Mouse (Mus musculus) adrenal gland (tissue): ENCODE measurements around the gene Mrpl44.

Source experiments
- intact Hi-C: fragments of 180-260 bp; cut with DNase I; formaldehyde crosslinking; loops from one replicate; pipeline ENCODE4 v1.15.1; 2025
- long read RNA-seq, 2 experiments: library from polyadenylated mRNA; unstranded; transcript quantifications; one replicate each; pipeline ENCODE4 v2.0.0; 2020; ENCODE audit warnings: borderline replicate concordance in 1 of 2; ENCODE audit not compliant: insufficient replicate concordance in 1 of 2

The Mrpl44 gene
- long read RNA-seq, experiment 1, transcript Mrpl44-201 (4 exons, 1,424 nt) = major isoform, 84 of 88 reads
- long read RNA-seq, experiment 1, partial matches to known transcripts = 3 of 88 reads
- long read RNA-seq, experiment 1, other reads (novel, unspliced or antisense) = 1 of 88 reads
- long read RNA-seq, experiment 2, transcript Mrpl44-201 (4 exons, 1,424 nt) = major isoform, 75 of 78 reads
- long read RNA-seq, experiment 2, partial matches to known transcripts = 1 of 78 reads
- long read RNA-seq, experiment 2, other reads (novel, unspliced or antisense) = 2 of 78 reads

DNA sequence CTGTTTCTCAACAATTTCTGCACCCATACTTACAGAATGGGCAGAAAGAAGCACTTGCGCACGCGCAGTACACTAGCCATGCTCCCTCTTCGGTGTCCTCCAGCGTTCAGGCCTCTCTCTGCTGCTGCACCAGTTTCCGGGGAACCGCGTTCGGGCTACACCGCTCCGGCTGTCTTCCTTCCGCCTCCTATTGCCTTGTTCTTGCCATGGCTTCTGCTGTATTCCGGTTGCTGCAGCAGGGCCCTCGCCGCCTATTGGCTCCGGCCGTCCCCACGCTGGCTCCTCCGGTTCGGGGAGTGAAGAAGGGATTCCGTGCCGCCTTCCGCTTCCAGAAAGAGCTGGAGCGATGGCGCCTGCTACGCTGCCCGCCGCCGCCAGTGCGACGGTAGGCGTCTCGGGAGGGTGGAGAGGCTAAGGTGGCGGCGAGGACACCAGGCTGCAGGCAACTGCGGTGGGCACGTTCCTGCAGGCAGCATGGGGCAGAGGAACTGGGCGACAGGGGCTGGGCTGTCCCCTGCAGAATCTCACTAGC is at the start of gene Mrpl44, which contains the start of gene Wdfy1:
TSS of gene Mrpl44 (plus strand) at position 92 of the 532 bp plus-strand sequence.
TSS of gene Wdfy1 (minus strand) at position 217 of the 532 bp plus-strand sequence.
- intact Hi-C loops = no loop called here

DNA sequence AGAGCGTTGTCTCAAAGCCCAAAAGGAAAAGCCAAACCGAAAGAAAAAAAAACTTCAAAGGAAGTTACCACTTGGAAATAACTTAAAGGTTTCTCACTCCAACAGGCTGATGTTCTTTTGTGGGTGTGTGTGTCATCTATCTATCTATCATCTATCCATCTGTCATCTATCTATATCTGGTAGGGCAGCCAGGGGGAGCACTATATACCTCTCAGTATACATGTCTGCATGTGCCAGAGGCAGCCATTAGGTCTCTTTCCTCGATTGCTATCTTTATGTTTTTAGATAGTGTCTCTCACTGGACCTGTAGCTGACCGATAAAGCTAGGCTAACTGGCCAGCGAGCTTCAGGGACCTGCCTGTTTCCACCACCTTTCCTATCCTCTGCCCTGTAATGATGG is 41.0 kb upstream of the Mrpl44 start:
- intact Hi-C loops = no loop called here

DNA sequence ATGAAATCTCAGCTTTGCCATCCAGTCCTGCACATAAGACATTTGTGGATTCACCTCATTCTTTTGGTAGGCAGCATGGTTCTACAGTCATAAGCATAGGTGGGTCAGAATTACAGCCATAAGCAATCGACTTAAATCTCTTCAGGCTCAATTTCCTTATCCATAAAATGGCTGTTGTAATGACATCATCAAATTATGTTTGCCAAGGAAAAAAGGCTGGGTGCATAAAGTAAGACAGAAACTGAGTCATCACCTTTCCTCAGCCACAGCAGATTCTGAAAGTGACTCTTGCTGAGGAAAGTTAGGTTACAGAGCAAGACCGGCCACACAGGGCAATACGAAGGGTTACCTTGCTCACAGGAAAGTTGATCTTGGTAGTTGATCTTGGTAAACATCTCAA is 39.4 kb upstream of the Mrpl44 start:
- intact Hi-C loops = no loop called here

DNA sequence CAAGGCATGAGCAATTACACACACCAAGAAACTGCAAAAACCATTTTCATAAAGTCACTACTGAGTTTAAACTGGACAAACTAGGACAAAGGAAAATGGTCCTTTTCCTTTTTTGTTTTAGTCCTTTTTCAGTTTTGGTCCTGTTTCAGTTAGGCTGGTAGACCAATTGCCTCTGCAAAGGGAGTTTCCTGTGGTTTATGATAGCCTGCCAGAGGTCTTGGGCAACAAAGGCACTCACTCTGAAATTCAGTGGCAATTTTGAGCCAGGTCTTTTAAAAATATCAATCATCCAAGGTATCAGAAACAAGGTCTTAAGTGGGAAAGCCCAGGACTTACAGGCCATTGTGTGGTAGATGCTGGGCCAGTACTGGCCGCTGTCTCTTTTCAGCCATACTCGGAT is 36.1 kb upstream of the Mrpl44 start:
- intact Hi-C loops = no loop called here

DNA sequence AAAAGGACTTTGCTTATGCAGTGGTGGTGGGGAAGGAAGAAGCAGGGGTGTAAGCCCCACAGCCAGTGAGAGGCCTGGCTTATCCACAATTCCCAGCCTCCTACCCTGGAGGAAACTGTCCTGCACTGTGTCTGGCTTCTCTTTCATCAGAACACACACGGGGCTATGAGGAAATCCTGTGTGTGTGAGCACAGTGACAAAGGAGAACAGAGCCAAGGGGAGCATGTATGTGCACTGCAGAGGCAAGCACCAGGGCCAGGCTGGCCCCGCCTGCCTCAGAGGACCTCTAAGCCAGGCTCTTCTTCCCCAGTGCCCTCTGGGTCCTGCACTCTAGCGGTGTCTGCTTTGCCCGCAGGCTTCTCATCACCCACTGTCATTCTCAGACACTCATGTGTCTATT is 34.8 kb upstream of the Mrpl44 start:
- intact Hi-C loops = no loop called here

DNA sequence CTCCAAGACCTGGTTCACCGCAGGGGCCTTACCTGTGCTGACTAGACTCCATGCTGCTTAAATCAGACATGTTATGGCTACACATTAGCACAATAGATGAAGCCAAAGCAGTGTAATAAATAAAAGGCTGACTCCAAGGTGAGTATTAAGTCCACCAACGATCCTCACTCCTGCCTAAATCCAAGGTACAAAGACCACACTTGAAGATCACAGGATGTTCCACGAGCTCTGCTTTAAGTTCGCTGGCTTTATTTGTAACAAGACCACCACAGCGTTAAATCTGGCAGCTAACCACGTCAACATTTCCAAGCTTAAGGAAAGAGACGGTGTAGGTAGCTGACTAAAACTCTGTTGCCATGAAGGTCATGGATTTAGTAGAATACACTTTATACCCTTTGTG is 32.9 kb upstream of the Mrpl44 start:
- intact Hi-C loops = no loop called here

DNA sequence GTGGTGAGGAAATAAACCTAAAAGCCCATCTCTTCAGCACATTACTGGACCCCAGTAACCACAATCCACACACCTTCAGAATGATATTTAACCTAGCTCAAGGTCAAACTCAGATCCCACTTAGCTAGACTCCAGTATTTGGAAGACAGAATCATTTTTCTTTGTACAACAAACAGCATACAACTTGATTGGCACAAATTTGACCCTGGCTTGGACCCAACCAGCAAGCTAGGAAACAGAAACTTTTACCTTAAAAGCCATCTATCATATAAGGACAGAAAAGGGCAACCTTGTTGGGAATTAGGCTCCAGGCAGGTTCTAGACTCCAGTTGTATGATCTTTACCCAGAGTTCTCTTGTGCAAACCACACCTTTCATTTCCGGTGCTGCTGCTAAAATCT is 32.4 kb upstream of the Mrpl44 start:
- intact Hi-C loops = no loop called here

DNA sequence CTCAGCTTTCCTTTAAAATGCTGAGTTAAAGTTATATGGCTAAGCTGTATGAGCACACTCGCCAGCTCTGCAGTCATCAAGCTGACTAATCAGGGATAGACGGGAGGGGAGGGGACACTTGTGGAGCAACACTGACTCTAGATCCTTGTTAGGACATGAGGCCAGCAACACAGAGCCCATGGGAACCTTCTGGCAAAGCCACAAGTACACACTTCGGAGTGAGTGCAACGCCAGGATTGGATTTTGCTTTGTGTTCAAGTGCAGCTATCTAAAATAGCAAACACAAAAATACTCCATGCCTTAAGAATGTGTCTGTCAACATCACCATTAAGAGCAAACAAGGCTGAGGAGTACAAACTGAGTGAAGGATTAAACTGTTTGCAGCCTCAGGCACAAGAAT is 29.8 kb upstream of the Mrpl44 start:
- intact Hi-C loops = no loop called here

DNA sequence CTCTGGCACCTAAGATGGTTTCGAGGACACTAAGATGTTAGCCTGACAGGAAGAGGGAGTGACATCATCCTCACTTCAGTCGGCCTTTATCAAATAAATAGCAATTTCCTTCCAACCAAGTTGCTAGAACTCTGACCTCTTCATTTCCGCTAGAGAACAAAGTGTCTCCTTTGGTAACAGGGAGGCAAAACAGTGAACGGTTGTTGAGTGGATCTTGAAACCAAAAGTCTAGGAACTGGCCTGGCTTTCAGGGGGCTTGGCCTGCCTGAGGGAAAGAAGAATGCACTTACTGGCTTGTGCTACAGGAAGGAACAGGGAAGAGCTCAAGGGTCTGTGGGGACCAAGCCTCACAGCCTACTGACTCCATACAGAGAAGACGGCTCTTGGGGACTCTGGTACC is 24.6 kb upstream of the Mrpl44 start:
- intact Hi-C loops = no loop called here

DNA sequence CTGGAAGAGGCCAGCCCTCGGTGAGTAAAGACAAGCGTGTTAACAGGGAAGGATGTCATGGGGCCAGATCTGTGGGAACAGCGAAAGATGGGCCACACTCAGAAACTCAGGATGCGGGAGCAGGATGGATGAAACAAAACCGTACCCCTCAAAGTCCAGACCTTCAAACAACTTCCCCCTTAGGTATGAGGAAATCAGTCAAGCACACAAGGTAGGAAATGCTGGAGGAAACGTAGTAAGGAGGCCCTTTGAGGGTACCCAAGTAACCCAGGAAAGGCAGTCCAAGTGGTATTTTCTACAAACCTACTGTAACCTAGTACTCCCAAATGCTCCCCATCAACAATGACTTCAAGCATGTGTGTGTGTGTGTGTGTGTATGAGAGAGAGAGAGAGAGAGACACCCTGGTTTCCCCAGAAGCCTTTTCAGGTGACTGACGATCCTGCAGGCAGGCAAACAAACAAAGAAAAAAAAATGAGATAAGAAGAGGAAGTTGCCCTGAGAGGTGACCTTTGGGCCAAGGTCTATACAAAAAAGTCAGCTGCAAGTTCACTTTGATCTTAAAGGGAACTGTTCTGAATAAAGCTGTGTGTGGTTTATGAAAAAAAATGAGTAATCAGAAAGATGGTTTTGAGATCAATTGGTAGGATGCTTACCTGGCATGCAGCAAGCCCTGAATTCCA is 23.7 kb upstream of the Mrpl44 start:
- intact Hi-C loops = no loop called here

DNA sequence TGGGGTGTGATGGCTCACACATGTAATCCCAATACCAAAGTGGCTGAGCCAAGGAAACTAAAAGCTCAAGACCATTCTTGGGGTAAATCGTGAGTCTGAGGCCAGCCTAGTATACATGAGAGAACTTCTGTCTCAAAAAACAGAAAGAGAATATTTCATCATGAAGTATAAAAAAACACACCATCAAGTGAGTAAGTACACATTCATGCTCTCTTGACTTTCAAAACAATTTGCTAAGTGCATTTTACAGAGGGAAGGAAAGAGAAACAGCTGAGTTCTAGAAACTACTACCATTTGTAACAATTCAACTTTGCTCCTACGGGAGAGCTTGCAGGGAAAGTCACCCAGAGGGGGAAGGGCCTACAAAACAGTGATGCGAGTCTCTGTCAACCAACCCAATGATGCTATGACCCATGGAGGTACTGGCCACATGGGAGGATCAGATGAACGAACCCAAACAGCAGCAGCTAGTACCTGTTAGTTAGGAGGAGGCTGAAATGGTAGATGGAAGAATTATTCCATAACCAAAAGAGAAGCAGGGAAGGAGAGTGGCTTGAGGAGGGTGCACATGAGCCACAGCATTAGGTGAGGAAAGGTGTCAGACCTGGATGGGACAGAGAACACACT is 23.0 kb upstream of the Mrpl44 start:
- intact Hi-C loops = no loop called here

DNA sequence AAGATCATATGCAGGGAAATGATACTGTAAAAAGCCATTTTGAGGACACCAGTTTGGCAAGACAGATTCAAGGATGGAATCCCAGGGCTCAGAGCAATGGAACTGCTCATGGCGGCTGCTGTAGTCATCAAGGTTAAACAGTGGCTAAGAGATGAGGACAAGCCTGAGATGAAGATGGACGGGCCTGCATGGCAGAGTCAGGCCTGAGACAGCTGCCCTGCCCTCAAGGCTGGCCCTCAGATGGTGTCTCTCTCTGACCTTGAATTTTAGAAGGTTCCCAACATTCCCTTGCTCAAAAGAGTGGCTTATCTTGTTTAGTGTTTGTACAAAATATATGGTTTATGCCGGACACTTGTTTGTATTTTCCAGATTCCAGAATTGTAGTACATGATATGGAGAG is 22.4 kb upstream of the Mrpl44 start:
- intact Hi-C loops = no loop called here

DNA sequence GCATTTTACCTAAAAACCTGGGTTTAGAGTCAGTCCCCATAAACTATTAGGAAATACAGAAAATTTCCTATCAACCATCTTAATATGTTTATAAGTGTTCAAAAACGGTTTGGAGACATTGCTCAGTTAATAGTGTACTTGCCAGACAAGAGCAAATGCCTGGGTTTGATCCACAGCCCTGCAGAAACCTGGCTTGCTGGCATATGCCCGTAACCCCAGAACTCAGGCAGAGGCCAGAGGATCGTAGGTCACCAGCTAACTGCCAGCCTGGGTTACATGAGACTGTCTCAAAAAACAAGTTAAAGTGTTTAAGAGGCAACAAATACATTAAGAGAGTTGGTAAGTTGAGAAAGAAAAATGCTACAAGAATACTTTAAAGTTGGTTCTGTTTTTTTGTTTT is 20.9 kb upstream of the Mrpl44 start:
- intact Hi-C loops = no loop called here

DNA sequence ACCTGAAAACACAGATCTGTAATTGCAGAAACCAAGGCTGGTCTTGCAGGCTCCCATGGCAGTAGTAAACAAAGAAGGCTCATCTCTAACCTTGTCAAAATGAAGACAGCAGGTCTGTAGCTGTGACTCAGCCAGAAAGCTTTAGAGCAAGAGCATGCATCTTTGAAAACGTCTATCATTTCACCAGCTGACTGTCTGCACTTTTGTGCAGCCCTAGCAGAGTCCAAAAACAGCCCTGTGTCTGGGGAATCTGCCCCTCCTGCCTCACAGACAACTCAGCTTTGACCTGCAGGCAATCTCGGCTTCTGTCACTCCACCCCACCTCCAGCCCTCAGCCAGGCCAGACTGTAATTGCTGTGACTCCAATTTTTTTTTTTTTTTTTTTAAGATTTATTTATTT is 20.4 kb upstream of the Mrpl44 start:
- intact Hi-C loops = no loop called here

DNA sequence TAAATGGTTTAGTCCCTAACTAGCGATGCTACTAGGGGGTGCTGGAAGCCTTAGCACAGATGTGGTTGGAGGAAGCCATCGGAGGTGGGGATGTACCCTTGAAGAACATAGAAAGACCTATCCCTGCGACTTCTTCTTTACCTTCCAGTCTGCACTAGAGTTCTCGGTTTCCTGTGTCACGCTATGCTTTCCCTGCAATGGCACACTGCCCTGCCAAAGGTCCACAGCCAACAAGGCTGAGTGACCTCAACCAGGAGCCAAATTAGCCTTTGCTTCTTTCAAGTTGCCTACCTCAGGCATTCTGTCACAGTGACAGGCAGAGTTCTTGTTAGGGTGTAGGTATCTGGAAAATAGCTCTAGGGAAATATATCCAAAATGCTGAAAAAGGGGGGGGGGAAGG is 19.4 kb upstream of the Mrpl44 start:
- intact Hi-C loops = no loop called here

DNA sequence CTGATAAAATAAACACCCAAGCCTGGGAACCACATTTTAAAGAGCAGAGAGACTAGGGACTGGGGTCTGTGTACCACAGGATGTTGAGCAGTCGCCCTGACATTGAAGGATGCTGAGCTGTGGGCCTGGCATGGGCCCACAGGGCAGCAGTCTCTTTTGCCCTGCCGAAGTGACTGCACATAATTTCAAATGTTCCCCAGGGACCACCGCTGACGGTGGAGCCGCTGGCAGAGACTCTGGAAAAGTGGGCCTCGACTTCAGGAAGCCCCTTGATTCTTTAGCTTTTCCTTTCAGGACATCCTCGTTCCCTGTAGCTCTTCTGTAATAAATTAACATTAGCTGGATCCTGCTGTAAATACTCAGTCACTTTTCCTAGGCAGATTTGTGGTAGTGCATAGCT is 18.7 kb upstream of the Mrpl44 start:
- intact Hi-C loops = no loop called here

DNA sequence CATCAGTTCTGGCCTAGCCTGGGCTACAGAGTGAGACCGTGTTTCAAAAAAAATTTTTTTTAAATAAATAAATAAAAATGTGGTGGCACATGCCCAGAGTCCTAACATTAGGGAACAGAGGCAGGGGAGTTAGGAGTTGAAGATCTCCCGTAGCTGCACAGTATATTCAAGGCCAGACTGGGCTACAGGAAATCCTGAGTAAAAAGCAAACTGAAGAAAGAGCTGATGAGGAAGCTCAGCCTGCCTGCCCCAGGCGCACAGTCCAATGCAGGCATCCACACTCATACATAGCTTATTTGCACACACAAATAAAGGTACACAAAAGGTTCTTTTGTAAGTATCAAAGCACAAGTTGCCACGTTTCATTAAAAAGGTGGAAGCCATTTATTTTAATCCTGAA is 18.2 kb upstream of the Mrpl44 start:
- intact Hi-C loops = no loop called here

DNA sequence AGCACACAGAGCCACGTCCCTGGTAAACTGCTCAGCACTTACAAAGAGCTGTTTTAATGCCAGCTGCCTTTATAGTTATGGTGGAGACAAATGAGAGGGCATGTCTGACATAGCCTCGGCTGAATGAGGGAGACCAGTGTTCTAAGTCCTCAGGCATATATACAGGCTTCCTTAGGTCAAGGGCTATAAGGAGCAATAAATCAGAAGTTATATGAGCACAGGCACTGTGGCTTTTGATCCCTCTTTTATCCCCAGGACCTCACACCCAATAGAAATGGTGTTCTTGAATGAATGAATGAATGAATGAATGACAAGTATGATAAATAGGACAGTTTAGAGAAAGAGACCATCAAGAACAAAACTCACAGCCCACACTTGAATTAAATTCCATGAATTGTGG is 16.8 kb upstream of the Mrpl44 start:
- intact Hi-C loops = no loop called here

DNA sequence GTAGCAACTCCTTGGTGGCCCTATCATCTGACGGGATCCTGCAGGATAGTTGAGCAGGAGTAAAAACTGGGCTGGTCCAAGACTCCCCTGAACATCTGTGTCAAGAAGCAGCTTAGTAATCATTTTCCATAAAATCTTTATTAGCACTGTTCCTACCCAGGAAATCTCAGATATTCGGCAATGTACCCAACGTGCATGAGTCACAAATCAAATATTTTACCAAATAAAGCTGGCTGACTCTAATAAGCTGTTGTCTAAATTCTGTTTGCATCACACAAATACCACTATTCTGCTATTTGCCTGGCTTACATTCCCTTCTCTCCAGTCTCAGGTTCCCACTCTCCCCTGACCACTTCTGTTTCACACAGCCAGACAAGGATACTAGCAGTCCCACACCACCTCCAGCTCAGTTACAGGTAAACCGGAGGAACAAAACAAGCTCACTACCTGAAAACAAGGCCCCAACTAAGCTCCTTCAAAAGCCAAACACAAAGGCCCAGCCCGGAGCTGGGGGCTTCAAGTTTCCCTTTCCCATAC is 16.3 kb upstream of the Mrpl44 start:
- intact Hi-C loops = no loop called here

DNA sequence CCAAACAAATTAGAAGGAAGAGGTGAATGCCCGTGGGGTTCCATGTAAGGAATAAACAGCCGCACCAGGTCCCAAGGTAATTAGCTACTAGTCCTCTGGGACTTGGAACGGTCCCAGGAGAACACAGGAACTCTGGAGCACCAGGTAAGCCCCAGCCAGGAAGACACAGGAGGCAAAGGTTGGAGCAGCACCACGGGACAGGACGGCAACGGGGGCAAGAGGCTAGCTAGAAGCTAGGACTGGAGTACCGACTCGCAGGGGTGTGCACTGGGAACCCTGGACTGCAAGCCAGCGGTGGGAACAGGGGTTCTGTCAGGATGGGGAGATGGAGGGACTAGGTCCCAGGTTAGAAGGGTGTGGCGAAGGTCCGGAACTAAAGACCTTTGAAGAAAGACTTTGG is 15.2 kb upstream of the Mrpl44 start:
- intact Hi-C loops = no loop called here

DNA sequence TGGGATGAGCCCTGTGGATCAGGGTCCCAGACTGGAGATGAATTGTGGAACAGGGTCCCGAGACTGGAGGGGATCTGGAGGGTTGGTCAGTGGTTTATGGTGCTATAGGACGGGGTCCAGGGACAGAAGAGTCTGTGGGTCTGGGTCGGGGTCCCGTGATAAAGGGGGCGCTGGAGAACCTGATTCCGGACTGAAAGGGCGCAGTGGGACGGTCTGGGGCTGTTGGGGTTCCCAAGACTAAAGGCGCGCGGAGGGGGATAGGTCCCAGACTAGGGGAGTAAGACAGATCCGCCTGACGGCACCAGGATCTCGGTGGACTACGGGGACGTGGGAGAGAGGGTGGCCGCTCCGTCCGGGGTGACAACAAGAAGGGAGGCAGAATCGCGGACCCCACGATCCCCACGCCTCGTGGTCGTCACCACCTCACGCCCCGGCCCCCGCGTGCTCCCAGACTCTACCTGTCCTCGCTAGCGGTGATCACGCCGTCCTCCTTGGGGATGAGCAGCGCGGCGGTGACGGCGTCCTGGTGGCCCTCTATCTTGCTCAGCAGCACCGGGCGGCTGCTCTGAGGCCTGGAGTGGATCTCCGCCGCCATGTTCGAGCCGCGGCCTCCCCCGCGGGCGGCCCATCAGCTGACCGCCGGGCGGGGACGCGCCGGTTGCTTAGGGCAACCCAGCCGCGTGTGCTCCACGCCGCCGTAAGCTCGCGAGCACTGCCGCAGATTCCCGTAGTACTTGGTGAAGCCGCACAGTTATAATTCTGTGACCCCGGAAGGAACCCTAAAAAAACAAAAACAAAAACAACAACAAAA is 14.5 kb upstream of the Mrpl44 start:
- intact Hi-C loops = no loop called here
